ENCODE assay signal across 10 mouse cellular contexts in genomic region chr11:79055161-79055560, GRCm38 (mm10).
DNase-seq lines count a peak whose midpoint lies in the region; ATAC-seq and TF ChIP-seq lines count a peak whose summit lies in the region.
"Had no signal": no experiment of that assay in that cellular context is flagged by ENCODE, and none has a peak within 500 bp of the region (broad histone marks: within the 10 kb centered on the region; RNA-seq: fewer than 3 reads in every experiment).

No protein-coding gene starts in this region.

- 70% methylated on average over 8 of the region's 8 CpGs for WGBS in heart, embryonic 11.5 days (ENCODE audit: insufficient replicate concordance)
- 90% methylated on average over 8 of the region's 8 CpGs for WGBS in lung, postnatal 0 days
- 73% methylated on average over 8 of the region's 8 CpGs for WGBS in cerebellum, adult 2 months

- H3K4me2 ChIP-seq in heart, embryonic 11.5 days: no peak overlapping the region
- H3K4me2 ChIP-seq in lung, postnatal 0 days (replicated peaks; ENCODE audit: low read depth, low read length): no peak overlapping the region
- peak overlapping the region; percentile 51 for H3K4me2 ChIP-seq in myocyte (ENCODE audit: low read depth)

- H3K9ac ChIP-seq in heart, embryonic 11.5 days (ENCODE audit: low read depth, low read length): no peak overlapping the region
- H3K9ac ChIP-seq in lung, postnatal 0 days (replicated peaks; ENCODE audit: low read depth): no peak overlapping the region

- peak; percentile 29 for TF ChIP-seq POLR2A in myocyte (IDR thresholded peaks at IDR 0.05; ENCODE audit: insufficient read length, low read depth)
- no peak for TF ChIP-seq POLR2A in cerebellum, adult 2 months (IDR thresholded peaks at IDR 0.05; ENCODE audit: borderline replicate concordance, insufficient read depth, low read length)

- intact Hi-C loops in heart, postnatal 25 days (cut with DNase I): no loop called here

- no peak for TF ChIP-seq CTCF in lung, postnatal 0 days (IDR thresholded peaks at IDR 0.05)
- TF ChIP-seq CTCF in cerebellum, adult 2 months (IDR thresholded peaks at IDR 0.05; ENCODE audit: borderline replicate concordance, insufficient read depth, low read depth, low read length): no peak

- H3K36me3 ChIP-seq in heart, embryonic 11.5 days (ENCODE audit: control insufficient read depth, insufficient read depth, low read length): no peaks in the 10 kb centered on the region
- H3K36me3 ChIP-seq in lung, postnatal 0 days (ENCODE audit: insufficient read depth, low read length): no peaks in the 10 kb centered on the region
- no peaks in the 10 kb centered on the region for H3K36me3 ChIP-seq in myocyte (ENCODE audit: control insufficient read depth, insufficient read depth)

- no peak for ATAC-seq in heart, embryonic 11.5 days (replicated peaks; ENCODE audit: insufficient number of reproducible peaks, low FRiP score, low TSS enrichment)
- ATAC-seq in lung, postnatal 0 days: peak; percentile 6; the same call in 1 of the 2 replicates

- no peaks in the 10 kb centered on the region for H3K9me3 ChIP-seq in heart, embryonic 11.5 days (replicated peaks; ENCODE audit: control insufficient read depth, low read length)
- H3K9me3 ChIP-seq in lung, postnatal 0 days (ENCODE audit: low read length): no peaks in the 10 kb centered on the region

- TF ChIP-seq EP300 in lung, postnatal 0 days (IDR thresholded peaks at IDR 0.05): no peak

- H3K79me2 ChIP-seq in myocyte (ENCODE audit: control insufficient read depth, insufficient read depth): no peaks in the 10 kb centered on the region

- DNase-seq in heart, postnatal 25 days (ENCODE audit: low spot score): no peak
- DNase-seq in lung, postnatal 0 days (ENCODE audit: low spot score): no peak
- DNase-seq in lung, adult 18-20 months: no peak
- peak; percentile 76 for DNase-seq in gastrocnemius, postnatal 25 days
- DNase-seq in cerebellum, adult 2 months: no peak
- no peak for DNase-seq in ovary, adult 18-20 months (ENCODE audit: low spot score)
- DNase-seq: B cell, adult 2 months; lung, postnatal 4 days had no signal

- H3K27ac ChIP-seq in heart, embryonic 11.5 days (ENCODE audit: low read depth, low read length): peak overlapping the region; percentile 64; the same call in 1 of the 2 replicates
- H3K27ac ChIP-seq in lung, postnatal 0 days (ENCODE audit: low read length): peak overlapping the region; percentile 64; the same call in 1 of the 2 replicates
- no peak overlapping the region for H3K27ac ChIP-seq in cerebellum, adult 2 months (ENCODE audit: insufficient read depth, low read length)

- peaks cover 76% of the 10 kb centered on the region for H3K4me1 ChIP-seq in heart, embryonic 11.5 days (ENCODE audit: control insufficient read depth, insufficient read depth, low read length)
- no peaks in the 10 kb centered on the region for H3K4me1 ChIP-seq in lung, postnatal 0 days (ENCODE audit: insufficient read depth, low read depth, low read length)
- peaks cover 12% of the 10 kb centered on the region for H3K4me1 ChIP-seq in cerebellum, adult 2 months (ENCODE audit: control insufficient read depth, insufficient read depth, low read length)

- H3K27me3 ChIP-seq in heart, embryonic 11.5 days (ENCODE audit: control insufficient read depth, insufficient read depth, low read length): no peaks in the 10 kb centered on the region
- H3K27me3 ChIP-seq in lung, postnatal 0 days (replicated peaks; ENCODE audit: insufficient read depth, low read length): no peaks in the 10 kb centered on the region
- no peaks in the 10 kb centered on the region for H3K27me3 ChIP-seq in myocyte (ENCODE audit: control insufficient read depth, insufficient read depth, insufficient read length)
- no peaks in the 10 kb centered on the region for H3K27me3 ChIP-seq in cerebellum, adult 2 months (ENCODE audit: control insufficient read depth, insufficient read depth, low read length)

- no peak overlapping the region for H3K4me3 ChIP-seq in heart, embryonic 11.5 days (ENCODE audit: low read depth, low read length)
- no peak overlapping the region for H3K4me3 ChIP-seq in lung, postnatal 0 days (ENCODE audit: low read depth, low read length)
- H3K4me3 ChIP-seq in myocyte: no peak overlapping the region
- H3K4me3 ChIP-seq in cerebellum, adult 2 months (replicated peaks; ENCODE audit: insufficient read depth, low read depth, low read length): no peak overlapping the region

- H3ac ChIP-seq in myocyte (ENCODE audit: control insufficient read depth, insufficient read length): no peak overlapping the region

TF ChIP-seq in myocyte, 11 proteins besides CTCF, POLR2A, EP300 and RAD21:
- TF ChIP-seq SRF (IDR thresholded peaks at IDR 0.05; ENCODE audit: control insufficient read depth, insufficient read length, low read depth): no peak
- TF ChIP-seq REST (IDR thresholded peaks at IDR 0.05; ENCODE audit: insufficient read depth, insufficient read length): no peak
- TF ChIP-seq MYOD1 (IDR thresholded peaks at IDR 0.05; ENCODE audit: control insufficient read depth in 1 of 3, insufficient read length in 2 of 3, low read depth in 2 of 3): peak; percentile 31 to 86 (median 54)
- peak; percentile 2 for TF ChIP-seq TCF12 (IDR thresholded peaks at IDR 0.05; ENCODE audit: insufficient read depth, poor library complexity, severe bottlenecking)
- no peak for TF ChIP-seq E2F4 (IDR thresholded peaks at IDR 0.05; ENCODE audit: insufficient read depth)
- peak; percentile 18 for TF ChIP-seq USF1 (IDR thresholded peaks at IDR 0.05; ENCODE audit: low read depth)
- no peak for TF ChIP-seq POLR2AphosphoS2 (IDR thresholded peaks at IDR 0.05; ENCODE audit: insufficient read length, low read depth)
- TF ChIP-seq TCF3 (IDR thresholded peaks at IDR 0.05; ENCODE audit: insufficient read length, low read depth): peak; percentile 63
- peak; percentile 38 to 88 (median 78) for TF ChIP-seq MYOG (IDR thresholded peaks at IDR 0.05; ENCODE audit: control insufficient read depth in 1 of 3, insufficient read depth in 1 of 3, insufficient read length in 2 of 3, low read depth in 2 of 3)
- no peak for TF ChIP-seq CEBPB (IDR thresholded peaks at IDR 0.05; ENCODE audit: insufficient read depth, poor library complexity, severe bottlenecking)
- TF ChIP-seq MAX (IDR thresholded peaks at IDR 0.05; ENCODE audit: low read depth): no peak
TF ChIP-seq in myocyte: peak in this region for 5.
